24 mouse cellular contexts compared by ENCODE assay signal in the genomic region with DNA sequence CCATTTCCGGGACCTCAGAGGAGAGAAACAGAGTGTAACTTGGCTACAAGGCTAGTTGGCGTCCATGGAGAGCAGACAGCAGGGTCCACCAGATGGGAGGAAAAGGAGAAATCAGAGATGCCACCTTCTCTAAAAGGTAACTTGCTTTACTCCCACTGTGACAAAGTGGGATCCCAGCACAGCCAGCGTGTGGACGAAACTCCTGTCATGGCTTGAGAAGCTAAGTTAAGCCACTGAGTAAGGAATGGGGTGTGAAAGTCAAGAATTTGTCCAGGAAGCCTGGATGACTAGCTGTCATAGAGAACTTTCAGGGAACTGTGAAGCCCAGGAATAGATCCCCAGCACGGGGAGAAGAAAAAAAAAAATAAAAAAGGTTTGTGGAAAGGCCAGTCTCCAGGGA.
DNase-seq lines count a peak whose midpoint lies in the region; ATAC-seq lines count a peak whose summit lies in the region.
"Had no signal": no experiment of that assay in that cellular context is flagged by ENCODE, and none has a peak within 500 bp of the region (broad histone marks: within the 10 kb centered on the region; RNA-seq: fewer than 3 reads in every experiment).

No protein-coding gene starts in this region.

- no peak overlapping the region for H3K4me3 ChIP-seq in heart, embryonic 11.5 days (ENCODE audit: low read depth, low read length)
- no peak overlapping the region for H3K4me3 ChIP-seq in heart, embryonic 13.5 days
- H3K4me3 ChIP-seq: embryonic facial prominence, embryonic 13.5 days; embryonic facial prominence, embryonic 15.5 days; erythroblast, embryonic 14.5 days; forebrain, embryonic 10.5 days; forebrain, embryonic 12.5 days had no signal

- ATAC-seq in heart, embryonic 11.5 days (replicated peaks; ENCODE audit: insufficient number of reproducible peaks, low FRiP score, low TSS enrichment): no peak
- no peak for ATAC-seq in heart, embryonic 13.5 days (ENCODE audit: extremely low read depth, insufficient number of reproducible peaks, low FRiP score, low TSS enrichment)
- ATAC-seq: forebrain, embryonic 14.5 days; forebrain, embryonic 16.5 days had no signal

- H3K27me3 ChIP-seq in heart, embryonic 11.5 days (ENCODE audit: control insufficient read depth, insufficient read depth, low read length): peaks cover 2% of the 10 kb centered on the region; the same call in 1 of the 2 replicates
- H3K27me3 ChIP-seq in heart, embryonic 13.5 days (replicated peaks): peaks cover 8% of the 10 kb centered on the region; the same call in 1 of the 2 replicates
- H3K27me3 ChIP-seq: embryonic facial prominence, embryonic 13.5 days; embryonic facial prominence, embryonic 15.5 days; forebrain, embryonic 12.5 days had no signal

- no peaks in the 10 kb centered on the region for H3K9me3 ChIP-seq in heart, embryonic 11.5 days (replicated peaks; ENCODE audit: control insufficient read depth, low read length)
- no peaks in the 10 kb centered on the region for H3K9me3 ChIP-seq in heart, embryonic 13.5 days
- H3K9me3 ChIP-seq: embryonic facial prominence, embryonic 13.5 days; embryonic facial prominence, embryonic 15.5 days; forebrain, embryonic 10.5 days; forebrain, embryonic 12.5 days had no signal

- H3K27ac ChIP-seq in heart, embryonic 11.5 days (ENCODE audit: low read depth, low read length): peak overlapping the region; percentile 54; the same call in 1 of the 2 replicates
- peak overlapping the region; percentile 46 for H3K27ac ChIP-seq in heart, embryonic 13.5 days (replicated peaks)
- H3K27ac ChIP-seq: embryonic facial prominence, embryonic 13.5 days; embryonic facial prominence, embryonic 15.5 days; forebrain, embryonic 10.5 days; forebrain, embryonic 12.5 days had no signal

- H3K9ac ChIP-seq in heart, embryonic 11.5 days (ENCODE audit: low read depth, low read length): no peak overlapping the region
- H3K9ac ChIP-seq in heart, embryonic 13.5 days: no peak overlapping the region
- H3K9ac ChIP-seq: embryonic facial prominence, embryonic 13.5 days; embryonic facial prominence, embryonic 15.5 days; forebrain, embryonic 12.5 days had no signal

- no peaks in the 10 kb centered on the region for H3K36me3 ChIP-seq in heart, embryonic 11.5 days (ENCODE audit: control insufficient read depth, insufficient read depth, low read length)
- no peaks in the 10 kb centered on the region for H3K36me3 ChIP-seq in heart, embryonic 13.5 days
- H3K36me3 ChIP-seq: embryonic facial prominence, embryonic 13.5 days; embryonic facial prominence, embryonic 15.5 days; forebrain, embryonic 10.5 days; forebrain, embryonic 12.5 days had no signal

- 61% methylated on average over 5 of the region's 5 CpGs for WGBS in heart, embryonic 11.5 days (ENCODE audit: insufficient replicate concordance)
- WGBS in heart, embryonic 13.5 days: 61% methylated on average over 5 of the region's 5 CpGs

- H3K4me1 ChIP-seq in heart, embryonic 11.5 days (ENCODE audit: control insufficient read depth, insufficient read depth, low read length): peaks cover 15% of the 10 kb centered on the region
- H3K4me1 ChIP-seq in heart, embryonic 13.5 days: peaks cover 36% of the 10 kb centered on the region
- H3K4me1 ChIP-seq: embryonic facial prominence, embryonic 13.5 days; embryonic facial prominence, embryonic 15.5 days; forebrain, embryonic 10.5 days; forebrain, embryonic 12.5 days had no signal

- no peak overlapping the region for H3K4me2 ChIP-seq in heart, embryonic 11.5 days
- H3K4me2 ChIP-seq in heart, embryonic 13.5 days: no peak overlapping the region
- H3K4me2 ChIP-seq: embryonic facial prominence, embryonic 13.5 days; embryonic facial prominence, embryonic 15.5 days; forebrain, embryonic 12.5 days had no signal

- DNase-seq in heart, adult 11 months: peak; percentile 73
- DNase-seq in heart, adult 9 months (ENCODE audit: low spot score in 2 of 2): no peak
- DNase-seq in heart, adult 18-20 months: no peak
- no peak for DNase-seq in heart, postnatal 4 days
- DNase-seq in brain, adult 2 months (ENCODE audit: low read depth, low spot score): peak; percentile 50
- no peak for DNase-seq in cerebellum, postnatal 10 days
- DNase-seq: adrenal gland, adult 2 months; adrenal gland, postnatal 10 days; adrenal gland, postnatal 25 days; cerebellum, adult 11-12 months; cerebellum, adult 2 months; cerebellum, adult 9-10 months; cerebellum, postnatal 14 days; cerebellum, postnatal 36 days; embryo, embryonic 11 days had no signal

Comparison
In these comparisons a context has a peak if more than half of its experiments do, and no peak if none do; other contexts are left out.
1. DNase-seq: peak in heart, adult 11 months (single experiment) and brain, adult 2 months (single experiment); none in heart, adult 9 months (0 of 2), heart, adult 18-20 months (0 of 2), heart, postnatal 4 days (single experiment) and cerebellum, postnatal 10 days (0 of 2).